Mouse (Mus musculus): ENCODE results near the gene Sinhcaf. TPM values are rescaled to one million over a fixed set of nuclear protein-coding genes. Genes with fewer than 3 reads are reported as not detected.
"Not testable (repeated sequence)": the region's sequence is repeated elsewhere in the genome, so short reads cannot be mapped to it uniquely, and the experiment has no call there.

The Sinhcaf gene
- total and polyA plus RNA-seq, 3 experiments: 84.2 to 86.5 (median 84.5) TPM

DNA sequence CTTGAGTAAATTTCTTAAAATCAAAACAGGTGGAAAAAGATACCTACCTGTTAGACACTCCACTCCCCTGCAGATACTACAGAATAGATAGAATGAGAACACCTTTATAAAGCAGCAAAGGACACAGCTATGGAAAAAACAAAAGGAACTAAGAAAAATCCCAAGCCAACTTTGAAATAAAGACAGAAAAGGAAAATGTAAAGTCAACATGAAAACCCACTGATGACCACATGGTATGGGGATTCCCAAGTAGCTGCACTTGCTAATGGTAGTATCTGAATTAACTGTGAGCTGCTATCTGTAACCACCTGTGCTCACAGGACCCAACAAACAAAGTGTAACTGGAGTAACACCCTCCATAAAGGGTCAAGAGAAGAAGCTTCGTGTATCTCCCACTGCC is 8.6 kb downstream of the Sinhcaf start:
- no peak overlapping the region for H3K4me3 ChIP-seq (ENCODE audit: low read depth, low read length)
- no peak for DNase-seq (ENCODE audit: low spot score)
- ATAC-seq (ENCODE audit: extremely low read depth, insufficient number of reproducible peaks, low FRiP score, poor library complexity, severe bottlenecking): no peak
- H3K36me3 ChIP-seq (replicated peaks): peaks cover 62% of the 10 kb centered on the region
- no peaks in the 10 kb centered on the region for H3K27me3 ChIP-seq (ENCODE audit: insufficient read depth, low read length)
- H3K9me3 ChIP-seq (replicated peaks): no peaks in the 10 kb centered on the region
- TF ChIP-seq CTCF (IDR thresholded peaks at IDR 0.05; ENCODE audit: low read depth, low read length) (no peak), POLR2AphosphoS5 (IDR thresholded peaks at IDR 0.05; ENCODE audit: insufficient replicate concordance, low read depth, low read length) (no peak)
- H3K4me1 ChIP-seq (ENCODE audit: insufficient read depth, low read depth, low read length): peaks cover 24% of the 10 kb centered on the region

DNA sequence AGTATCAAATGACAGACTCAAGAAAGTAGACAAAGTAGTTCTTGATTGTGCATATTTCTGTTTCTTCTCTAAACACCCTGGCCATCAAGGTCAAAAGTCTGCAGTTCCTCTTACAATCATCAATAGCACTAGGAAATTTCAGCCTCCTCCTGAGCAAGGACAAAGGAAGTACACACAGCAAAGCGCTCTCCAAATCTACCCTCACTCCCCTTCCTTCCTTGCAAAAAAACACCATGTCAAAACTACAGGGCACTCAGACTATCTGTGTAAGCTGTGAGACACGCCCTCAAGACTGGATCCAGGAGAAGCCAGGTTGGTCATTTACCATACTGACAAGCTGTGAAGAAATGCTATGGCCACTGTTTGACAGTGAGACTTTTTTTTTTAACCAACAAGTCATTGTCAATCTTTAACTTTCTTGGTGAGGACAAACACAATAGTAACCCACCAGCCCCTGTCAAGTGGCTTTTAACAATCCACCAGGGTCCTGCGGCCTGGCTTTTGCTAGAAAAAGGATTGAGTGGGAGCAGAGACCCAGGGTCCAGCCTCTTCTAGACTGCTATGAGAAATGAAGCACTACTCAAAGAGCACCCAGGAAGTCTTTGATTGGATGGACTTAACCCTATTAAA is 11.2 kb downstream of the Sinhcaf start:
- DNase-seq (ENCODE audit: low spot score): no peak
- peaks cover 72% of the 10 kb centered on the region for H3K36me3 ChIP-seq (replicated peaks)
- no peak overlapping the region for H3K4me3 ChIP-seq (ENCODE audit: low read depth, low read length)
- no peak for ATAC-seq (ENCODE audit: extremely low read depth, insufficient number of reproducible peaks, low FRiP score, poor library complexity, severe bottlenecking)
- no peaks in the 10 kb centered on the region for H3K9me3 ChIP-seq (replicated peaks)
- peaks cover 16% of the 10 kb centered on the region for H3K4me1 ChIP-seq (ENCODE audit: insufficient read depth, low read depth, low read length)
- TF ChIP-seq GATA2 (IDR thresholded peaks at IDR 0.05; ENCODE audit: borderline replicate concordance, low read depth, low read length): no peak
- no peak for TF ChIP-seq GATA1 (IDR thresholded peaks at IDR 0.05; ENCODE audit: borderline replicate concordance, low read length)
- TF ChIP-seq POLR2AphosphoS5 (IDR thresholded peaks at IDR 0.05; ENCODE audit: insufficient replicate concordance, low read depth, low read length): no peak
- no peaks in the 10 kb centered on the region for H3K27me3 ChIP-seq (ENCODE audit: insufficient read depth, low read length)

- Histone ChIP-seq H3K36me3 (replicated peaks) (peaks cover 79% of the 10 kb centered on the region), H3K27me3 (ENCODE audit: insufficient read depth, low read length) (no peaks in the 10 kb centered on the region), H3K4me1 (ENCODE audit: insufficient read depth, low read depth, low read length) (peaks cover 7% of the 10 kb centered on the region), H3K4me3 (ENCODE audit: low read depth, low read length) (no peak overlapping the region), H3K9me3 (replicated peaks) (no peaks in the 10 kb centered on the region)
- ATAC-seq (ENCODE audit: extremely low read depth, insufficient number of reproducible peaks, low FRiP score, poor library complexity, severe bottlenecking) (no peak), DNase-seq (ENCODE audit: low spot score) (no peak)
- TF ChIP-seq POLR2AphosphoS5 (IDR thresholded peaks at IDR 0.05; ENCODE audit: insufficient replicate concordance, low read depth, low read length) (no peak), CTCF (IDR thresholded peaks at IDR 0.05; ENCODE audit: low read depth, low read length) (no peak), GATA1 (IDR thresholded peaks at IDR 0.05; ENCODE audit: borderline replicate concordance, low read length) (no peak)
Measured at GRCm38 (mm10) chr6:148931281-148931680, 15.0 kb downstream of the Sinhcaf start.

- no peak for TF ChIP-seq GATA1 (IDR thresholded peaks at IDR 0.05; ENCODE audit: borderline replicate concordance, low read length)
- TF ChIP-seq POLR2AphosphoS5 (IDR thresholded peaks at IDR 0.05; ENCODE audit: insufficient replicate concordance, low read depth, low read length): no peak
- no peak for TF ChIP-seq TAL1 (conservative IDR thresholded peaks at IDR 0.05; ENCODE audit: low read depth, low read length)
- no peak for TF ChIP-seq CTCF (IDR thresholded peaks at IDR 0.05; ENCODE audit: low read depth, low read length)
- no peak for TF ChIP-seq GATA2 (IDR thresholded peaks at IDR 0.05; ENCODE audit: borderline replicate concordance, low read depth, low read length)
- H3K9me3 ChIP-seq (replicated peaks): no peaks in the 10 kb centered on the region
- H3K36me3 ChIP-seq (replicated peaks): peaks cover 30% of the 10 kb centered on the region
- H3K4me1 ChIP-seq (ENCODE audit: insufficient read depth, low read depth, low read length): no peaks in the 10 kb centered on the region
- DNase-seq (ENCODE audit: low spot score) (no peak), ATAC-seq (ENCODE audit: extremely low read depth, insufficient number of reproducible peaks, low FRiP score, poor library complexity, severe bottlenecking) (no peak)
- no peak overlapping the region for H3K4me3 ChIP-seq (ENCODE audit: low read depth, low read length)
- no peaks in the 10 kb centered on the region for H3K27me3 ChIP-seq (ENCODE audit: insufficient read depth, low read length)
Measured at GRCm38 (mm10) chr6:148918841-148919398, 27.3 kb downstream of the Sinhcaf start.

DNA sequence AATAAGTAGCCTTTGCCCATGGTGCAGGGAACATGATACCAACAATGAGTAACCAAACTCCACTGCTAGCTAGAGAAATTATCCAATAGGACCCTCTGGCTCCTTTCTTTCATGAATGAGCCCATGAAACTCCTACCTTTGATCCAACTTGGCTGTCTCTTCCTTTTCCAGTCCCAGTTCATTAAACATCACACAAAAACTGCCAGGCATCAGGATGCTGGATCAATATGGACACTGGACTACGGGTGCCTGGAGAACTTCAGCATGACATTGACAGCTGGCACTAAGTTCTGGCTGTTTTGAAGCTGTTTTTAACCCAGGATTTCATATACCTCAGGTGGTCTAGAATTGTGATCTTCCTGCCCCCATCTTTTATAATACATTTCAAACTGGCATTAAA is 28.6 kb downstream of the Sinhcaf start:
- Histone ChIP-seq H3K4me1 (ENCODE audit: insufficient read depth, low read depth, low read length) (peaks cover 8% of the 10 kb centered on the region; the same call in 1 of the 2 replicates), H3K4me3 (ENCODE audit: low read depth, low read length) (no peak overlapping the region), H3K27me3 (ENCODE audit: insufficient read depth, low read length) (no peaks in the 10 kb centered on the region), H3K9me3 (replicated peaks) (no peaks in the 10 kb centered on the region), H3K36me3 (replicated peaks) (peaks cover 19% of the 10 kb centered on the region)
- no peak for DNase-seq (ENCODE audit: low spot score)
- ATAC-seq (ENCODE audit: extremely low read depth, insufficient number of reproducible peaks, low FRiP score, poor library complexity, severe bottlenecking): no peak
- TF ChIP-seq GATA2 (IDR thresholded peaks at IDR 0.05; ENCODE audit: borderline replicate concordance, low read depth, low read length) (no peak), POLR2AphosphoS5 (IDR thresholded peaks at IDR 0.05; ENCODE audit: insufficient replicate concordance, low read depth, low read length) (no peak), GATA1 (IDR thresholded peaks at IDR 0.05; ENCODE audit: borderline replicate concordance, low read length) (no peak), TAL1 (conservative IDR thresholded peaks at IDR 0.05; ENCODE audit: low read depth, low read length) (no peak), CTCF (IDR thresholded peaks at IDR 0.05; ENCODE audit: low read depth, low read length) (no peak)

- Histone ChIP-seq H3K4me1 (ENCODE audit: insufficient read depth, low read depth, low read length) (peaks cover 10% of the 10 kb centered on the region; the same call in 1 of the 2 replicates), H3K27me3 (ENCODE audit: insufficient read depth, low read length) (no peaks in the 10 kb centered on the region), H3K4me3 (ENCODE audit: low read depth, low read length) (no peak overlapping the region), H3K9me3 (replicated peaks) (no peaks in the 10 kb centered on the region), H3K36me3 (replicated peaks) (peaks cover 19% of the 10 kb centered on the region)
- DNase-seq (ENCODE audit: low spot score) (no peak), ATAC-seq (ENCODE audit: extremely low read depth, insufficient number of reproducible peaks, low FRiP score, poor library complexity, severe bottlenecking) (no peak)
- no peak for TF ChIP-seq POLR2AphosphoS5 (IDR thresholded peaks at IDR 0.05; ENCODE audit: insufficient replicate concordance, low read depth, low read length)
- TF ChIP-seq CTCF (IDR thresholded peaks at IDR 0.05; ENCODE audit: low read depth, low read length): peak; percentile 24; the same call in 1 of the 2 replicates
Measured at GRCm38 (mm10) chr6:148916817-148917216, 29.4 kb downstream of the Sinhcaf start.

DNA sequence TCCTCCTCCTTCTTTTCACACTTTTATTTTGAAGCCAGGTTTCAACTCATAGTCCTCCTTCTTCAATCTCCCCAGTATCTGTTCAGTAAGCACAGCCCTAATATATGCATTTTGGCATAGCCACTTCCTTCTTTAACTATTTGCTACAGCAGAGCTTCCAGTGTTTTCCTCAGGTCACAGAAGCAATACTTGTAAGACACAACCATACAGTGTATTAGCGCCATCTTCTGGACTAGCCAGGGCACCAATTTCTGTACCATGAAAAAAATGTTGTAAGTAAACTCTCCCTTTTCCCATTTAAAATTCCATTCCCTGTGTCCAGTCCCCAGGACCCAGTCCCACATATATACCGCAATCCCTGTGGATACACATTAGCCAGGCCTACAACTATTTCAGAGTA is 32.3 kb downstream of the Sinhcaf start:
- Histone ChIP-seq H3K4me1 (ENCODE audit: insufficient read depth, low read depth, low read length) (peaks cover 16% of the 10 kb centered on the region), H3K27me3 (ENCODE audit: insufficient read depth, low read length) (no peaks in the 10 kb centered on the region), H3K9me3 (replicated peaks) (no peaks in the 10 kb centered on the region), H3K4me3 (ENCODE audit: low read depth, low read length) (no peak overlapping the region), H3K36me3 (replicated peaks) (peaks cover 4% of the 10 kb centered on the region)
- ATAC-seq (ENCODE audit: extremely low read depth, insufficient number of reproducible peaks, low FRiP score, poor library complexity, severe bottlenecking): peak; percentile 73
- TF ChIP-seq GATA1 (IDR thresholded peaks at IDR 0.05; ENCODE audit: borderline replicate concordance, low read length): no peak
- no peak for DNase-seq (ENCODE audit: low spot score)

DNA sequence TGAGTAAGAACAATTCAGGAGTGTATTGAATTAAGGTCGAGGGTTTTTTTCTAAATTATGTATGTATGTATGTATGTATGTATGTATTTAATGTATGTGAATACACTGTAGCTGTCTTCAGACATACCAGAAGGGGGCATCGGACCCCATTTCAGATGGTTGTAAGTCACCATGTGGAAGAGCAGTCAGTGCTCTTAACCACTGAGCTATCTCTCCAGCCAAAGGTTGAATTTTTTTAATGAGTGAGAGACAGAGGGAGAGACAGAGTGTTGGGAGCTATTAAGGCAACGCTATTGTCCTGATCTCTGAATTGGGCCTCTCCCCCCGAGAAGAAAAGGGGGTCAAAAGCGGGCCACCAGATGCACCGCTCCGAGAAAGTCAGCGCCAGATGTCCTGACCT is 34.4 kb downstream of the Sinhcaf start:
- ATAC-seq (ENCODE audit: extremely low read depth, insufficient number of reproducible peaks, low FRiP score, poor library complexity, severe bottlenecking); H3K9me3 ChIP-seq (replicated peaks); DNase-seq (ENCODE audit: low spot score); H3K27me3 ChIP-seq (ENCODE audit: insufficient read depth, low read length); H3K4me3 ChIP-seq (ENCODE audit: low read depth, low read length); H3K36me3 ChIP-seq (replicated peaks): not testable (repeated sequence)
- peaks cover 16% of the 10 kb centered on the region for H3K4me1 ChIP-seq (ENCODE audit: insufficient read depth, low read depth, low read length)
